Mouse (Mus musculus): ENCODE measurements at regions not wholly inside any gene's neighbourhood (a gene's known extent, or its start where the extent isn't known, plus 50 kb on each side); places are given as distances from the start of the nearest gene placed in this dataset.

GRCm38 (mm10) chr7:70016611-70017010, 349.9 kb downstream of the Nr2f2 start:
- no peak for DNase-seq (ENCODE audit: low spot score in 2 of 2)

DNA sequence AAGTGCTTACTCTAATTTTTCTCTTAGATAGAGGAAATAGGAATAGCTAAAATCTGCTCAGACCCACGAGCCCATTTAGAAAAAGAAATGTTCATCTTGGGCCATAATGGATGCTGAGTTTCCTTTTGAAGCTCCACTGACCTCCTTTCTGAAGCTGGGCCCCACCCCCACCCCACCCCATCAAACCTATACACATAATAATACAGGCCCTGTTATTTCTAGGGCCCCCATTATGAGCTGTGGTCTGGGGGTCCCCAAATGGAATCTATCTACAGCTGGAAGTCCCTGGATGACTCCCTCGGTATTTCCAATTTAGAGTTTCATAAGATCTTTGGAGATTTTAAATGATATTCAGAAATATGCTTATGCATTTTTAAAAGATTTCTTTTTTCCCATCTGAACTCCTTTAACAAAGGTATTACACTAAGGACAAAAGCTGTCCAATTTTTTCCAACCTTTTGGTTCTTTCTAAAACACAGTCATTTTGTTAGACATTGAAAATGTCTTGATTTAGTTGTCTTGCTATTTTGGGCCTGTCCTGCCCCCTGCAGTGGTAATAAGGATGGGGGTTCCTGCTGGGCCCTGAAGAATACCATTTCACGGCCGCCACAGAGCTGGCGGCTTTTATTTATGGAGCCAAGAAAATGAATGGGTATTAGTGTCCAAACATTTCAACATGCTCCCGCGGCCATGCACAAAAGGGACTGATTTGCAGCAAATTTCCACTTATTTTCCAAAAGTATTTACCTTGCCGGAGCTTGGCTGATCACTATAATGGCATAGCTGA, 363.1 kb downstream of the Nr2f2 start:
- no peak for DNase-seq (ENCODE audit: low spot score in 2 of 2)

GRCm38 (mm10) chr7:69998756-69999155, 367.8 kb downstream of the Nr2f2 start:
- no peak for DNase-seq (ENCODE audit: low spot score in 2 of 2)

- no peak for DNase-seq (ENCODE audit: low spot score in 2 of 2)
Observed at GRCm38 (mm10) chr7:69994540-69995303, 371.8 kb downstream of the Nr2f2 start.

- no peak for DNase-seq (ENCODE audit: low spot score in 2 of 2)
Observed at GRCm38 (mm10) chr7:69992383-69993327, 373.9 kb downstream of the Nr2f2 start.

DNA sequence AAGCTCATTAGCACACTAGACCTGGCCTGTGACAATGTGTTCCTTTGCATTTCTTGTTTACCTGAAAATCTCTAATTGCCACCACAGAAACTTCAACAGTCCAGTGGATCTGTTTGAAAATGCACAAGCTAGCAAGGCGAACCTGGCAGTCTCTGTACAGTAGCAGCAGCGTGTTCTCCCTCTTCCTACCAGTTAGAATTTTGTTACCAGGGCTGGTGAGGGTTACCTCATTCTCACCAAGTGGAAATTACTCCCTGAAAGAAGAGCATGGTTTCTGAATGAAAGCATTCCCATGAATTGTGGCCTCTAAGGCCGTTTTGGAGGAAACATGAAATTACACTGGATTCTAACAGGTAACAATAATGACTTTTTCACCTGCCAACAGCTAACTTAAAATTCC, 374.6 kb downstream of the Nr2f2 start:
- DNase-seq (ENCODE audit: low spot score in 2 of 2), result no peak

DNA sequence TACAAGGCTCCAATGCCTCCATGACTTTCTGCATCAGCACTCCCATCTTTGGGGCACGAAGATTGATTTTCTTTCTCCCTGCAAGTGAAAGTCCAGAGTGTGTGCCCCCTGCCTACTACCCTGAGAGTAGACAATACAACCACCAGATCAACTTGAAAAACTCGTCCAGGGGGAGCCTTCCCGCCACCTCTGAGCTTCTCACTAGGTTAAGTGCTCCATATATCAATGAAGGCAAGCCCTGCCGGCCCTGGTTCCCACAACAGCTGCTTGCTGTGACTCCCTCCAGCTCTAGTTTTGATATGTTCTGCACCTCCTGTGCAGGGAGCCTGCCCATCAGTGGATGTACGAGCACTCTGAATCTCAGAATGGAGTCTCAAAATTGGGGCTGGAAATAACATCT, 377.8 kb downstream of the Nr2f2 start:
- DNase-seq (ENCODE audit: low spot score in 2 of 2), result no peak

DNA sequence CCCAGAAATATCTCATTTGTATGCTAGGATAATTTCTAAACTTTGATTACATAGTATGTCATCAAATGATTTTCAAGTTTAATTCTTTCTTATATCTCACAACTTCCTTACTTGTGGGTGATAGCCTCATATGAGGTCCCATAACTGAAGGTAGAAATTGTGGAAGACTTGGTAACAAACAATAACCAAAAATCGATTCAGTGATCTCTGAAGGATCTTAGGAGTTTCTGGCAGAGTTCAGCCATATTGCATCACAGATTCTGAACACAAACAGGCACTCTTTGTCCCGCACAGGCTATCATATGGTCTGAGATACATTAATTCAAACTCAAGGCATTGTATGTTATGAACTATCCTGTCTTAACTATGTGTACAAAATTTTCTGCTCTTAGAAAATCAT, 385.2 kb downstream of the Nr2f2 start:
- DNase-seq (ENCODE audit: low spot score in 2 of 2), result no peak

- DNase-seq (ENCODE audit: low spot score in 2 of 2), result no peak
Observed at GRCm38 (mm10) chr7:69976369-69976768, 390.2 kb downstream of the Nr2f2 start.

DNA sequence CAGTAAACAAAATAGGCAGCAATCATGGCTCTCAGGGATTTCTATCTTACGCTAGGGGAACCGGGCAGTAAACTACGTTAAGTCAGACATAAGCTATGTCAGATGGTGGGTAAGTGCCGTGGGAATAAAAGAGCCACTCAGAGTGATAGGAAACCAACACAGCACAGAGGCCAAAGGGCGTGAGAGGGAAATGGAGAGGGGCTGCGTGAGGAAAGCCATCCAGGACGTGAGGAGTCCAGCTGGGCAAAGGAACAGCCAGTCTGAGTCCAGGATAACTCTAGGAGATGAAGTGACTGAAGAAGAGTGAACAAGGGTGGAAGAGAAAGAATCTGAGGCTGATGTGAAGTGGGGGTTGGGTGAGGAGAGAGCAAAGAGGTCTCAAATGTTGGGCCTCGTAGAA, 402.5 kb downstream of the Nr2f2 start:
- DNase-seq (ENCODE audit: low spot score in 2 of 2), result no peak

DNA sequence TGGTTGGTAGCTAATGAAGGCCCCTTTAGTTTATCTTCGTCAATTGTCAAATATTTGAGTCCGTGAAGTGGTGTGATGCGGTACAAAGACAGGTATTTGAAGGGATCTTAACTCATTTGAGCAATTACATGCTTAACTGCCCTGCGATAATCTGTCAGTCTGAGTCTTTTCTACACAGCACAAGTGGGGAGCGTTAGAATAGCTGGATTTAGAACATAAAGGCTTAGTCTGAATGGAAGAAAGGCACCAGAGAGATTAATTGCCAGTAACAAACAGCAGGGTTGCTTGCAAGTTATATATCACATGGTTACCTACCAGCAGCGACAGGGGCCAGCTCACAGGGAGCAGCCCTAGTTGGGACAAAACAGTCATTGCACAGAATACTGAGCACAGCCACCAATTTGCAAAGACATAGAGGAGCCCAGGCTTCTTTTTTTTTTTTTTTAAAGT, 416.3 kb downstream of the Nr2f2 start:
- no peak for DNase-seq (ENCODE audit: low spot score in 2 of 2)

DNA sequence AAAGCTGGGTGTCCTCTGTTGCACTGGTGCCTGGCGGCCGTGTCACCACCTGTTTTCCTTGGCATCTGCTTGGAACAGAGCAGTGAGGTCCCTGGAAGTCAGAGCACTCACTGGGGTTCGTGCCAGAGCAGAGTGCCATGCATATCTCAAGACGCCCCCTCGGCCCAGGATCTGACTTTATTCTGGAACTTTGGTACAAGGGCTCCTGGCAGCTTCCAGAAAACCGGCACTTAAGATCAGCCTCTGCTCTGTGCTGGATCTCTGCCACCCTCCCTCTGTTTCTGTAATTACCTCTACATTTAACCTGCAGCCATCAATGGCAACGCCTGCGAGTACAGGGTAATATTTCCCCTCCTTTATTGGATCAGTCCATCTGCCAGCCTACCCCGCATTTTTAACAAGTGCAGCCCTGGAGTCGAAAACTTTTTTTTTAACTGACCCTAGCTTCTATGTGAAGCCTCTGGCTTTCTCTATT, 416.9 kb downstream of the Nr2f2 start:
- no peak for DNase-seq (ENCODE audit: low spot score in 2 of 2)

DNA sequence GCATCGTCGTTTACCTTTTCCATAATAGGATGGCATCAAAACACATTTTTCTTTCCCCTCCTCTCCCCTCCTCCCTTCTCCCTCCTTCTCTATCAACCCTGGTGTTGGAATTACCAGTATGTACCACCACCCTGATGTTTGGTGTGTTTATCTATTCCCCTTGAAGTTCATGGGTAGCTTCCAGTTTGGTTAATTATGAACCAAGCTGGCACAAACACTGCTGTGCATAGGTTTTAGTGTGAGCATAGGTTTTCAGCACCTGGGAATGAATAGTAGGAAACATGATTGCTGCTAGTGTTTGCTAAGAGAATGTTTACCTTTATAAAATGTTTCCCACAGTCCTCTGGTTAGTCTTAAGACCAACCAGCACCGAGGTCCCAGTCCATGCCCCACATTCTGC, 420.1 kb downstream of the Nr2f2 start:
- no peak for DNase-seq (ENCODE audit: low spot score in 2 of 2)

GRCm38 (mm10) chr7:69941881-69942280, 424.7 kb downstream of the Nr2f2 start:
- DNase-seq (ENCODE audit: low spot score in 2 of 2), result no peak

DNA sequence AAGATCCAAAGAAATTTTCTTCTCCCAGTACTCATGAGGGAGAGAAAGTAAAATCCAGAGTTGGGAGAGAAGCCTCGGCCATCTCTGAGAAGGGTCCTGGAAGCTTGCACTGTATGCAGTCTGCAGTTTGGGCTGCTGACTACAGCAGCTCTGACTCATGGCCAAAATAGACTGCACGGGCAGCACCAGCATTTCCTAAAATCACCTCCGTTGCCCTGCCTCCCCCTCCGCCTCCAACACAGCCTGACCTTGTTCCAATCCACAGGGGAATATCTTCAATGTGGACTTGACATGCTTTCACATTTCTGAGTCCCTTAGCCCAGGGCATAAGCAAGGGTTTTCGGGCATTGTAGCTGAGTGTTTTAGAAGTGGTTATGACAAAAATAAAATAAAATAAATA, 441.3 kb downstream of the Nr2f2 start:
- DNase-seq (ENCODE audit: low spot score in 2 of 2), result no peak

- DNase-seq (ENCODE audit: low spot score in 2 of 2), result no peak
Observed at GRCm38 (mm10) chr7:69924551-69924950, 442.0 kb downstream of the Nr2f2 start.

- no peak for DNase-seq (ENCODE audit: low spot score in 2 of 2)
Observed at GRCm38 (mm10) chr7:69911760-69912159, 454.8 kb downstream of the Nr2f2 start.

GRCm38 (mm10) chr7:69890503-69891061, 476.0 kb downstream of the Nr2f2 start:
- no peak for DNase-seq (ENCODE audit: low spot score in 2 of 2)

DNA sequence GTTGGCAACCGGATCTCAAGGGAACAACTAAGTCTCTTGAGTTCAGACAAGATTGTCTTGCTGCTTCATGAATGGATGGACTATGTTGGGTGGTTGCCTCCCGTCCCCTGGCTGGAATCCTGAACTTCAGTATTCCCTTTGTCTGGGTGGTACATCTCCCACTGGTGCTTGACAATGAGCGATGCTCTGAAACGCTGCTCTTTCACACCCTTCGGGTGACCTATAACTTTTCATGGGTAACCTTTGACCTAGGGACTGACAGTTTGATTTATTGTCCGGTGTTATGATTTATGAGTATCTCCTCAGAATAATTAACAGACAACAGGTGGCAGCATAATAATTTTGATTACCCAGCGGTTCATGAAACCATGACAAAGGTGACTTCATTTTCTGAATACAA, 478.3 kb downstream of the Nr2f2 start:
- DNase-seq (ENCODE audit: low spot score in 2 of 2), result no peak

DNA sequence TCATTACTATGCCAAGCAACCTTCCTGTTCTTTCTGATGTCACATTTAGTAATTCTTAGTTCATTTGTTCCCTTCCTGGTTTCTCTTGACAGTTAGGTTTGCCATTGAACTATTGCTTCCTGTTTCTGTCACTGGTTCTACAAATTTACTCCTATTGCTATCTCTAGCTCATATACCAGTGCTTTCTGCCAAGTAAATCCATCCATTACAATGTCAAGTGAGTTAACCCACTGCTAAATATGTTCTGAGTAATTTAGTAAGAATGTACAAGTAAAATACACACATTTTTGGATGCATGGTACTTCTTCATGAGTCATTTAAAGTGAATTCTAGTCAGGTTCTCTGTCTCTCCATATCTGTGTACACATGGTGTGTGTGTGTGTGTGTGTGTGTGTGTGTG, 489.5 kb downstream of the Nr2f2 start:
- no peak for DNase-seq (ENCODE audit: low spot score in 2 of 2)

DNA sequence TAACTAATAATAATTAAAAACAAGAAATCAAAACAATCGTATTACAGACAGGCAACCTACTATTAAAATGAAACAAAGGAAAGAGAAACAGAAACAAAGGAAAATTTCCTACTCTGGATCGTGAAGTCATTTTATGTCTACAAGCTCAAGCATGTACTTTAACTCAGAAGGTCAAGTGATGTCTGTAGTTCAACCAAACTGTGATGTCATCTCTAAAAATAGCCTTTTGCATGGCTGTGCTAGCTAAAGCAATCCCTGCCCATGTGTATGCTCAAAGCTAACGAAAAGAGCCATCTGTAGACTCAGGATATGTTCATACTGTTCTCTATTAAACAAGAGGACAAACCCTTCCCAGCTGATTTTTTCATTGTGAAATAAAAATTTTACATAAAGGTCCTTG, 500.7 kb downstream of the Nr2f2 start:
- no peak for DNase-seq (ENCODE audit: low spot score in 2 of 2)
